Mouse (Mus musculus) intestine, embryonic 15.5 days (tissue): ENCODE measurements at regions not wholly inside any gene's neighbourhood (a gene's known extent, or its start where the extent isn't known, plus 50 kb on each side); places are given as distances from the start of the nearest gene placed in this dataset.

ENCODE experiments used
- ATAC-seq: fragments of 200-750 bp; cut with Nextera tagmentation; 2 replicates; pipeline ENCODE4 v1.8.0; 2017; ENCODE audit warnings: moderate TSS enrichment, moderate library complexity
- H3K27ac ChIP-seq: fragments of 300-500 bp; sonication (generic); 2 replicates; pipeline ENCODE4 v1.5.1; 2015; ENCODE audit warnings: mild to moderate bottlenecking, inconsistent platforms
- H3K27me3 ChIP-seq: fragments of 300-500 bp; sonication (generic); replicated peaks from 2 replicates; pipeline ENCODE4 v1.6.1; 2015; ENCODE audit warnings: inconsistent platforms
- H3K36me3 ChIP-seq: fragments of 300-500 bp; sonication (generic); 2 replicates; pipeline ENCODE4 v1.6.1; 2015; ENCODE audit warnings: inconsistent platforms
- H3K4me1 ChIP-seq: fragments of 300-500 bp; sonication (generic); replicated peaks from 2 replicates; pipeline ENCODE4 v1.6.1; 2015; ENCODE audit warnings: inconsistent platforms
- H3K4me2 ChIP-seq: fragments of 300-500 bp; sonication (generic); replicated peaks from 2 replicates; pipeline ENCODE4 v1.6.1; 2015; ENCODE audit warnings: mild to moderate bottlenecking, inconsistent platforms
- H3K4me3 ChIP-seq: fragments of 300-500 bp; sonication (generic); replicated peaks from 2 replicates; pipeline ENCODE4 v1.5.1; 2015; ENCODE audit warnings: inconsistent platforms
- H3K9ac ChIP-seq: fragments of 300-500 bp; sonication (generic); 2 replicates; pipeline ENCODE4 v1.6.1; 2015; ENCODE audit warnings: inconsistent platforms
- H3K9me3 ChIP-seq: fragments of 300-500 bp; sonication (generic); 2 replicates; pipeline ENCODE4 v1.6.1; 2016; ENCODE audit warnings: inconsistent platforms
- WGBS: fragments of 180-500 bp; shearing (Covaris S2); methylation state at CpG from one replicate; pipeline ENCODE4 v1.1.7; 2015; 5-methylcytosine and 5-hydroxymethylcytosine counted together

DNA sequence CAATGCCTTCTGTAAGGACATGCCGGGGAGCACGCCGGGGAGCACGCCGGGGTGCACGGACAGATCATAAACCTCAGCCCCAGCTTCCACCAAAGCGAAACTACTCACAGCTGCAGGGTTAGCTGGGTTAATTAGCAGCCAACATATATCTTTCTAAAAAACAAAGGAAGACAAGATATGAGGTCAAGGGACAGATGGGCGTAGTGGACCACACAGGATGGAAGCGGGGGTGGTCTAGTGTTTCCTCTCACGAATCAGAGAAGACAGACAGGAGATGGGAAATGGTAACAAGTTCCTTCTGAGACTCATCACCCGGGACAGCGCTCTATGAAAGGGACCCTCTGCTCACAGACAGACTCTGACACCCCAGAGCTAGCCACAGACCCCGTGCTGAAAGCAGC is 60.0 kb upstream of the Ajap1 start:
- Histone ChIP-seq H3K27me3 (no peaks in the 10 kb centered on the region), H3K4me1 (no peaks in the 10 kb centered on the region), H3K36me3 (no peaks in the 10 kb centered on the region), H3K4me2 (no peak overlapping the region), H3K27ac (no peak overlapping the region), H3K9ac (no peak overlapping the region), H3K9me3 (no peaks in the 10 kb centered on the region), H3K4me3 (no peak overlapping the region)
- ATAC-seq = no peak
- 40% methylated on average over 13 of the region's 13 CpGs for WGBS

DNA sequence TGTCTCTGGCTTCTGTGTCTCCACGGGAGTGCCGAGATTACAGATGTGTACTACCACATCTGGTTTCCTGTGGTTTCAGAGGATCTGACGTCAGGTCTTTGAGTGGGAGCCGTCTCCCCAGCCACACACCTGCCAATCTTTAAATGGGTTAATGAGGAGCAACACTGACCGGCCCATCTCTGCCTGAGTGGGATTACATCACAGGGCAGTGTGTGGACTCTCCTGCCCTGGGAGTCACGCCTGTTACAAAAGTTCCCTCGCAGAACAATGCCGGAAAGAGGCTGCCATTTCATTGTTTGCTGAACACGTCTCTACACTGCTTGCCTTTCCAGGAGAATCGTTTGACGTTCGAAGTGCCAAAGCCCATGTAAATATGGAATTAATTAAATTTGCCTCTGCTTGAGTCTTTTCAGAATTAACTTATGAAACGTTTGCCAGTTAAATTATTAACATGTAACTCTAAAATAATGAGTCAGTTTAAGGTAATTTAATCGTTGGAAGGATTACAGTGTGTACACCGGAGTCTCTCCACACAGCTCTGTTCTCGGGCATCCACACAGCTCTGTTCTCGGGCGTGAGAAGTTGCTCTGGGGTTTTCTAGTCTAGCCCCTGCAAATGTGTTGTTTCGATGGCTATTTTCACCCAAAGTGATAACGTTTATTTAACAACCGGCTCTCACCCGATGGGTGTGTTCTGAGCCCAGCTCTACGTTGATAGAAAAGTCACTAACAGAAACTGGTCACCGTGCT is 61.5 kb upstream of the Ajap1 start:
- Histone ChIP-seq H3K9me3 (no peaks in the 10 kb centered on the region), H3K9ac (no peak overlapping the region), H3K4me3 (no peak overlapping the region), H3K36me3 (no peaks in the 10 kb centered on the region), H3K4me2 (peak overlapping the region; percentile 22; the same call in 1 of the 2 replicates), H3K4me1 (no peaks in the 10 kb centered on the region), H3K27ac (no peak overlapping the region), H3K27me3 (no peaks in the 10 kb centered on the region)
- ATAC-seq = peak; percentile 20; the same call in 1 of the 2 replicates
- 44% methylated on average over 24 of the region's 24 CpGs for WGBS

DNA sequence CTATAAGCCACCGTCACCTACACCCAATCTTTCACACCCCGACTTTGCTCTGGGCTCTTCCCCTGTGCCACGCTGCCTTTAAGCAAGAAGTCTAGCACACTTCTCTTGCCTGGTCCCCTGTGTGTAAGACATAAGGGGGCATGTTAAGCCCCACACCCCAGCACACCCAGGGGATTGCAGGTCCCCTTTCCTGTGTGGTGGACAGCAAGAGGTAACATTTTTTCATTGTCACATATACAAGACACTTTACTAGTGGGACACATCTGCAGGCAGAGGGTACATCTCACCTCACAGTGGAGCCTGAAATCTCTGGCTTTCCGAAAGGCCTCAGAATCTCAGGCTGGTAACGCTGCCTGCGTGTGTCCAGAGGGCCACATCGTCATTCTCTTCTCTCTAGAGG is 64.1 kb upstream of the Ajap1 start:
- 91% methylated on average over 7 of the region's 7 CpGs for WGBS
- Histone ChIP-seq H3K9me3 (no peaks in the 10 kb centered on the region), H3K27me3 (no peaks in the 10 kb centered on the region), H3K4me2 (no peak overlapping the region), H3K4me3 (no peak overlapping the region), H3K36me3 (no peaks in the 10 kb centered on the region), H3K27ac (no peak overlapping the region), H3K9ac (no peak overlapping the region), H3K4me1 (no peaks in the 10 kb centered on the region)
- ATAC-seq = no peak

DNA sequence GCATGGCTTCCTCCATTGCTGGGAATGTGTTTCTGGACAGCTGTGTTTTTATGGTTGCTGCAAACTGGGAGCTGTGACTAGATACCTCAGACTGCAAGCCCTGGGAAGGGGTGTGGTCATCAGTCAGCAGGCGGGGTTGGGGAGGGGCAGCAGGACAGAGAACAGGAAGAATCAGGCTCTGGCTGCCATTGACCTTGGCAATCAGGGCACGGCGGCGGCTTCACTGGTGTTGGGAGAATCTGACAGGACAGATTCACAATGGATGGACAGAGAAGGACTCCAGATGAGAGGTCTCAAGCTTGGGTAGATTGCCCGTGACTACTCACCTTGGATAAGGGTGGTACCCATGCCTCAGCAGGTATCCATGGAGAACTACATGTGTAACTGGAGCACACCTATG is 64.5 kb upstream of the Ajap1 start:
- Histone ChIP-seq H3K4me2 (no peak overlapping the region), H3K9ac (no peak overlapping the region), H3K36me3 (no peaks in the 10 kb centered on the region), H3K4me1 (no peaks in the 10 kb centered on the region), H3K27me3 (no peaks in the 10 kb centered on the region), H3K9me3 (no peaks in the 10 kb centered on the region), H3K27ac (no peak overlapping the region), H3K4me3 (no peak overlapping the region)
- no peak for ATAC-seq
- 91% methylated on average over 5 of the region's 5 CpGs for WGBS

DNA sequence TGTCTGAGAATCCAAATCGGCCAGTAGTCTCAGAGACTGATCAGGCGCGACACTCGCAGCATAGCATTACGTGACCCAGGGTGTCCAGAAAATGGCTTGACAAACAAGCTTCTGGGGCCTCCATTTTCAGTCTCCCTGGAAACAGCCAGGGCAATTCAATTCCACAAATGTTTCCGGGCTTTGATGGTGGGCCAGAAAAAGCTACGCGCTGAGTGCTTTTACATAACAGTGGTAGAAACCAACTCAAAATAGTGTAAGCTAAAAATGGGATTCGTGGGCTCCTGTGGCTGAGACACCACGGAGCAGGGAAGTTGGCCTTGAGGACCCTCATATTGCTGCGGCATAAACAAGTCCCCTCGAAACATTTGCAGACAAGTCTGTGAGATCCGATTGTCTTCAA is 65.3 kb upstream of the Ajap1 start:
- Histone ChIP-seq H3K27ac (no peak overlapping the region), H3K4me1 (no peaks in the 10 kb centered on the region), H3K4me3 (no peak overlapping the region), H3K9me3 (no peaks in the 10 kb centered on the region), H3K9ac (no peak overlapping the region), H3K27me3 (no peaks in the 10 kb centered on the region), H3K4me2 (no peak overlapping the region), H3K36me3 (no peaks in the 10 kb centered on the region)
- 83% methylated on average over 13 of the region's 13 CpGs for WGBS
- ATAC-seq = no peak

DNA sequence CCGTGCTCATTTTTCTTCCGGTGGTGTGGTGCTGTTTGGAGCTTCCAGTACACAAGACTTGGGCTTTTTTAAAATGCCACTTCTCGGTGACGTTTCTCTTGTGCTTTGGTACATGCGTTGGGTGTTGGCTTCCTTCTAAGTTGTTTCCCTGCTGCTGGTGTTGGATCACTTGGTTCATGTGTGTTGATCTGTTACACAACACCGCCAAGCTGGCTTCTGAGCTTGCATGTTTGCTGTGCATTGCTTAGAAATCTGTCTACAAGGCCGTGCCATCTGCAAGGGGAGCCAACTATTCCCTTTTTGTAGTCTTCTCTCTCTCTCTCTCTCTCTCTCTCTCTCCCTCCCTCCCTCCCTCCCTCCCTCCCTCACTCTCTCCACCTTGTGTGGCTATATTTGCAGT is 68.7 kb upstream of the Ajap1 start:
- ATAC-seq = no peak
- H3K27me3 ChIP-seq = no peaks in the 10 kb centered on the region

DNA sequence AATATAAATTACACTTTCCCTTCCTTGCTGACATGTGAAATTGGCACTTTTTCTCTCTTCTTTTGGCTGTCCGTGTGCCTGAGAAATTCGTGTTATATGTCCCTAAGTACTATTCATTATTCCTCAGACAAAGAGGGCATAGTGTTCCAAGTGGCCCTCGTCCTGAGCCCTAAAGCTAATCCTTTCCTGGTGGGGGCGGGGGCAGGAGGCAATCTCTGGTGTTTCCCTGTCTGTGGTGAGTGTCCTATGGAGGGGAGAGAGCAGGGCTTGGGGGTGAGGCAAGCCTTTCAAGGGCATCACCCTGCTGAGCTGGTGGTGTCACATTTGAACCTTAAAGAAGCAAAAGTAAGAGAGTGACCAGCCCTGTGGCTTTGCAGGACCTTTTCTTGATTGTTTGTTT is 69.9 kb upstream of the Ajap1 start:
- Histone ChIP-seq H3K27me3 (no peaks in the 10 kb centered on the region), H3K4me3 (no peak overlapping the region), H3K9ac (no peak overlapping the region), H3K9me3 (no peaks in the 10 kb centered on the region), H3K4me2 (no peak overlapping the region), H3K27ac (no peak overlapping the region), H3K4me1 (0 out of 2 replicates have a peak, but pooled peaks cover 3% of the 10 kb centered on the region), H3K36me3 (no peaks in the 10 kb centered on the region)
- no peak for ATAC-seq
- 55% methylated on average over 4 of the region's 4 CpGs for WGBS

More for the DNA sequence above, 68.7 kb upstream of the Ajap1 start:
- Histone ChIP-seq H3K27ac (no peak overlapping the region), H3K36me3 (no peaks in the 10 kb centered on the region), H3K4me2 (no peak overlapping the region), H3K9ac (no peak overlapping the region), H3K9me3 (no peaks in the 10 kb centered on the region), H3K4me1 (0 out of 2 replicates have a peak, but pooled peaks cover 3% of the 10 kb centered on the region), H3K4me3 (no peak overlapping the region)
- 93% methylated on average over 7 of the region's 7 CpGs for WGBS

DNA sequence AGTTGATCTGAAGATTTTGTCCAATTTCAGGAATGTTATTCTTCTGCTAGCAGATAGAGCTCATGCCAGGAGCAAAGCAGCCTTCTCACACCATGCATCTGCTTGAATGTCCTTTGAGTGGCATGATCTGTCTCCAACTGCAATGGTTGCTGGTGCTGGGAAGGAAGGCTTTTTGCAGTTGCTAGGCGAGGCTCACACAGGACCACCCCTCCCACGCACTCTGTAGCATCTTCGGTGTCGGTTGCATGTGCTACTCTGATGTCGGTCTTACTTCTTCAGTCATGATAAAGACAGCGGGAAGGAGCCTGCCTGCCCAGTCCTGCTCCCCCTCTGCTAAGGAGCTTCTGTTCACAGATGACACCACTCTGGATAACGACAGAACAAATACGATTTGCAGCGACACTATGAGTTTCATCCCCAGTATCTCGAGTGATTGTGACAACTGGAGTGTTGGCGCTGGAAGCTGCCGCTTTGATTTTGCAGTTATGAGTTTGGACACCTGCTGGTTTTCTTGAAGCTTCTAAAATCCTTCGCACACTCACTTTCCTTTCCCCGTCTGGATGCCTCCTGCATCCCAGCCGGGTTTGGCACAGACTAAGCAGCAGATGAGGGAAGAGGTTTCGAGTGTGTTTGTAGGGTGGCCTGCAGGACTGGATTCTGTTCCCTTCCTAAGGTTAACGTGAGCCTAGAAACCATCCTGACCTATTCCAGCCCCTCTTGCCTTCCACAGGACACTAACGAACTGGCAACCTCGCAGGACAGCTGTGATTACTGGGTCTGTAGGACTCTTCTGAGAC is 75.4 kb upstream of the Ajap1 start:
- ATAC-seq = no peak
- H3K4me1 ChIP-seq = 0 out of 2 replicates have a peak, but pooled peaks cover 3% of the 10 kb centered on the region
- H3K9me3 ChIP-seq = no peaks in the 10 kb centered on the region
- H3K27ac ChIP-seq = no peak overlapping the region
- 76% methylated on average over 19 of the region's 19 CpGs for WGBS
- no peaks in the 10 kb centered on the region for H3K27me3 ChIP-seq
- no peaks in the 10 kb centered on the region for H3K36me3 ChIP-seq
- no peak overlapping the region for H3K9ac ChIP-seq
- no peak overlapping the region for H3K4me2 ChIP-seq
- H3K4me3 ChIP-seq = no peak overlapping the region

DNA sequence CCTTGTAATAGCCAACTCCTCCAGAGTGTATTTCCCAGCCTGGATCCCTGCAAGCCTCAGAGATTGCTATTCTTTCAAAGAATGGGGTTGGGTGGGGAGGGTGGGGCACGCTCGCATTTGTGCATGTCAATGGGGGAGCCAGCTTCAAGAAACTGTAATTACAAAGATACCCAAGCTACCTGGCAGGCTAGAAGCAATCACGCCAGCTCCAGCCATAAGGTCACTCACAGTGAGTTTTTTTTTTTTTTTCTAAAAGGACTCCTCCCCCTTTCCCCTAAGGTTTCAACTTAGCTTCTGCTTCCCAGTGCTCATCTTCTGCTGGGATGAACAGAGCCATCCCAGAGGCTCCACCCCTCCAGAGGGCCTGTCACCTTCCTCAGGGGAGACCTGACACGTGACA is 77.0 kb upstream of the Ajap1 start:
- H3K27ac ChIP-seq = no peak overlapping the region
- WGBS = 63% methylated on average over 4 of the region's 4 CpGs
- H3K36me3 ChIP-seq = no peaks in the 10 kb centered on the region
- H3K4me3 ChIP-seq = no peak overlapping the region
- H3K9me3 ChIP-seq = no peaks in the 10 kb centered on the region
- no peak overlapping the region for H3K9ac ChIP-seq
- H3K4me2 ChIP-seq = no peak overlapping the region
- H3K4me1 ChIP-seq = 0 out of 2 replicates have a peak, but pooled peaks cover 3% of the 10 kb centered on the region
- ATAC-seq = no peak
- no peaks in the 10 kb centered on the region for H3K27me3 ChIP-seq

DNA sequence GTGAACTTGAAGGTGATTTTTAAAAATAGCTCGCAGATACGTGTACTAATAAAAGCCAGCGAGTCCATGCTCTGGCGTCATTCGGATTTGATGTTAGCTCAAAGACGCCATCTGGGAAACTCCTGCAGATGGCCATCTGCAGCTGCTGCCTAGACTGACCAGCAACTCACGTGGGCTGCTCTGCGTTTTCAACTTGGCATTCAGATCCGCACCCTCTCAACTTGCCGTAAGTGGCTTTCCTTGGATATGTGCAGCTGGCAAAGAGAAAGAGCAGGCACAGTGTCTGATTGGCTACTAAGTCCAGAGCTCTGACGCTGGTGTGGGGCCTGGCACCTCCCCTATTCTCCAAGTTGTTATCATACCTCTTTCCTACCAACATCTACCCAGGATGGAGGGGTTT is 77.6 kb upstream of the Ajap1 start:
- Histone ChIP-seq H3K27ac (no peak overlapping the region), H3K36me3 (no peaks in the 10 kb centered on the region), H3K4me3 (no peak overlapping the region), H3K9ac (no peak overlapping the region), H3K9me3 (no peaks in the 10 kb centered on the region), H3K4me1 (0 out of 2 replicates have a peak, but pooled peaks cover 3% of the 10 kb centered on the region), H3K4me2 (no peak overlapping the region), H3K27me3 (no peaks in the 10 kb centered on the region)
- WGBS = 53% methylated on average over 11 of the region's 11 CpGs
- ATAC-seq = no peak

DNA sequence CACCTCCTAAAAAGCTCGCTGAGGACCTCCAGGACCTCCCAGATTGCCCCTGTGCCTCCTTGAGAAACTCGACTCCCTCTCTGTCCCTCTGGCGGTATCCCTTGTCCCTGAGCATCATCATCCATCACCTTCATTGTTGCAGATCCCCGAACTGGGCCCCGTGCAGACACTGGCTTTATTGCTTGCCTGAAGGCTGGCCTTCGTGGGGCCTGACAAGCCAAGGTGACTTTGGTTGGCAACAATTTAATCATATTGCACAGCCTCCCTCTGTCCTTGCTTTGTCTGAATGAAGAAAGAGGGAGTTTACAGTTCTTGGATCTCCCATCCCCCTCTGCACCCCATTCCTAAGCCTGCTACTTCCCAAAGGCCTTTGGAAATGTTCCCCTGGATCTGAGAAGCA is 78.3 kb upstream of the Ajap1 start:
- Histone ChIP-seq H3K4me2 (no peak overlapping the region), H3K36me3 (no peaks in the 10 kb centered on the region), H3K27ac (no peak overlapping the region), H3K4me3 (no peak overlapping the region), H3K9me3 (no peaks in the 10 kb centered on the region), H3K27me3 (no peaks in the 10 kb centered on the region), H3K4me1 (no peaks in the 10 kb centered on the region), H3K9ac (no peak overlapping the region)
- ATAC-seq = no peak
- 24% methylated on average over 6 of the region's 6 CpGs for WGBS

DNA sequence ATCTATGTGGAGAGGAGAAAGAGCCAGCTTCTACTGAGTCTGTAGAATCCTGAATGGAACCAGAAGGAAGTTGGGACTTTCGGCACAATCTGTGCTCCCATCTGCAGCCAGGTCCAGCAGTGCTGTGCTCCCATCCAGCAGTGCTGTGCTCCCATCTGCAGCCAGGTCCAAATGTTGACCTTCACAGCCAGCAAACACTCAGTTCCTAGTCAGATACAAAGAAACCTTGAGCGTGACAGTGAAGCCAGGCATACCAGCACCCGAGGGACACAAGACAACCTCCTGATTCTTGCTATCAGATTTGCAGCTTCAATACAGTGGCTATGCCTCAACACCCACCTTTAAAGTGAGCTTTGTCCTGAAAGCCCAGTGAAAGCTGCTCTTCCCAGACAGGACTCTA is 79.4 kb upstream of the Ajap1 start:
- Histone ChIP-seq H3K4me1 (no peaks in the 10 kb centered on the region), H3K9me3 (no peaks in the 10 kb centered on the region), H3K36me3 (no peaks in the 10 kb centered on the region), H3K27ac (no peak overlapping the region), H3K27me3 (no peaks in the 10 kb centered on the region), H3K9ac (no peak overlapping the region), H3K4me3 (no peak overlapping the region), H3K4me2 (no peak overlapping the region)
- 89% methylated on average over 3 of the region's 3 CpGs for WGBS
- no peak for ATAC-seq
